Mouse (Mus musculus): ENCODE measurements around the gene Ppp2ca. TPM values are rescaled to one million over a fixed set of nuclear protein-coding genes. Genes with fewer than 3 reads are reported as not detected.
"Not testable (repeated sequence)": the region's sequence is repeated elsewhere in the genome, so short reads cannot be mapped to it uniquely, and the experiment has no call there.

The Ppp2ca gene
- polyA plus RNA-seq, 1 experiment from 2014 or later: 80.9 TPM

GRCm38 (mm10) chr11:52115479-52115878, 17.0 kb downstream of the Ppp2ca start:
- Histone ChIP-seq H3K4me2 (no peak overlapping the region), H3K27ac (ENCODE audit: poor library complexity, severe bottlenecking) (no peak overlapping the region), H3K27me3 (replicated peaks) (no peaks in the 10 kb centered on the region), H3K9ac (no peak overlapping the region), H3K4me3 (no peak overlapping the region), H3K4me1 (replicated peaks) (no peaks in the 10 kb centered on the region), H3K9me3 (replicated peaks) (no peaks in the 10 kb centered on the region), H3K36me3 (peaks cover 66% of the 10 kb centered on the region)
- 87% methylated on average over 3 of the region's 3 CpGs for WGBS
- ATAC-seq (ENCODE audit: insufficient number of reproducible peaks, low FRiP score): no peak

DNA sequence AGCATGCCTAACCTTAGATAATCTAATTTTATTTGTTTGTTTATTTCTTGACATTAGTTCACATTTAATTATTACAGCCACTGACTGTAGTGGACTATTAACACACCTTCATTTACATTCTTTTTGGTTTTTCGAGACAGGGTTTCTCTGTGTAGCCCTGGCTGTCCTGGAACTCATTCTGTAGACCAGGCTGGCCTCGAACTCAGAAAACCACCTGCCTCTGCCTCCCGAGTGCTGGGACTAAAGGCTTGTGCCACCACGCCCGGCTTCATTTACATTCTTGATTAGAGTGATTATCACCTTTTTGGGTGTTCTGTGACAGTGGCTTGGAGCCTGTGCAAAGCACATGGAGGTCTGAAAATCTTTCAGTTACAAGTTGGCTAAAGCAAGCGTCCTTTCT, 17.6 kb downstream of the Ppp2ca start:
- ATAC-seq (ENCODE audit: insufficient number of reproducible peaks, low FRiP score); H3K9ac ChIP-seq; H3K4me2 ChIP-seq; H3K9me3 ChIP-seq (replicated peaks); H3K27ac ChIP-seq (ENCODE audit: poor library complexity, severe bottlenecking); H3K27me3 ChIP-seq (replicated peaks); H3K4me3 ChIP-seq; H3K4me1 ChIP-seq (replicated peaks): not testable (repeated sequence)
- 82% methylated on average over 6 of the region's 6 CpGs for WGBS
- peaks cover 71% of the 10 kb centered on the region for H3K36me3 ChIP-seq

DNA sequence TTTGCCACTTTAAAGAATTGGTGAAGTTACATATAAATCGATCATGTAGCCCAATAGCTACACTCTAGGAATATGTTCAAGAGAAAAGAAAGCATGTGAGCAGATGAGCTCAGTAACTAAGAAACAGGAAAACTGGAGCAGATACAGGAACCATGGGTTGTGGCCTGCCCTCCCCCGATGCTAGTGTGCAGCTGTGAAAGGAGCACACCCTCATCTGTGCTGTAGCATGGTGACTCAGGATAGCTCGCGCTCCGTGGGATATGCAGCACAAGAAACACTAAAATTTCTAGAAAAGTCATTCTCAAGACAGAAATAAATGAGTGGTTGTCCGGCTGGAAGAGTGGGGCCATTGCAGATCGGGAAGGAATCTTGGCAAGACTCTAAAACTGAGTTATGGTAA, 18.7 kb downstream of the Ppp2ca start:
- Histone ChIP-seq H3K27me3 (replicated peaks) (no peaks in the 10 kb centered on the region), H3K9me3 (replicated peaks) (no peaks in the 10 kb centered on the region), H3K36me3 (peaks cover 81% of the 10 kb centered on the region), H3K9ac (no peak overlapping the region), H3K4me3 (no peak overlapping the region), H3K4me1 (replicated peaks) (no peaks in the 10 kb centered on the region), H3K4me2 (no peak overlapping the region), H3K27ac (ENCODE audit: poor library complexity, severe bottlenecking) (no peak overlapping the region)
- WGBS: 94% methylated on average over 7 of the region's 7 CpGs
- ATAC-seq (ENCODE audit: insufficient number of reproducible peaks, low FRiP score): no peak

GRCm38 (mm10) chr11:52120415-52120814, 21.9 kb downstream of the Ppp2ca start:
- H3K27me3 ChIP-seq (replicated peaks); H3K4me1 ChIP-seq (replicated peaks); H3K9me3 ChIP-seq (replicated peaks); H3K9ac ChIP-seq; H3K27ac ChIP-seq (ENCODE audit: poor library complexity, severe bottlenecking); H3K4me2 ChIP-seq; H3K4me3 ChIP-seq; ATAC-seq (ENCODE audit: insufficient number of reproducible peaks, low FRiP score): not testable (repeated sequence)
- H3K36me3 ChIP-seq: peaks cover 93% of the 10 kb centered on the region

- 92% methylated on average over 6 of the region's 6 CpGs for WGBS
- no peak for ATAC-seq (ENCODE audit: insufficient number of reproducible peaks, low FRiP score)
- Histone ChIP-seq H3K27me3 (replicated peaks) (no peaks in the 10 kb centered on the region), H3K4me3 (no peak overlapping the region), H3K4me2 (no peak overlapping the region), H3K36me3 (peaks cover 85% of the 10 kb centered on the region), H3K4me1 (replicated peaks) (no peaks in the 10 kb centered on the region), H3K9me3 (replicated peaks) (no peaks in the 10 kb centered on the region), H3K9ac (no peak overlapping the region), H3K27ac (ENCODE audit: poor library complexity, severe bottlenecking) (no peak overlapping the region)
Measured at GRCm38 (mm10) chr11:52122045-52122444, 23.6 kb downstream of the Ppp2ca start.

DNA sequence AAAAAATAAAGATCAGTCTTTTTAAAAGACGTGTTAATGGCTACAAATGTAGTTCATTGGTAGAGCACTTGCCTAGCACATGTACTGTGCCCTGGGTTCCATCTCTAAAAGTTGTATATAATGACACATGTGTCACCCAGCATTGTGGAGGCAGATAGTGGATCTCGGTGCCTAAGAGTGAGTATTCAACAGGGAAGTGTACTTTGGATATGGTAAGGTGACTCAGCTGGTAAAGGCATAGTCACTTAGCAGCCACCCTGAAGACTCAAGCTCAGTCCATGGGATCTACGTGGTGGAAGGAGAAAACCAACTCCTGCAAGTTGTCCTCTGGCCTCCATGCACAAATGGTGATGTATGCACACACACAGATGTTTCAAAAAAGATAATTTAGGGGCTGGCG, 26.0 kb downstream of the Ppp2ca start:
- peaks cover 15% of the 10 kb centered on the region for H3K4me1 ChIP-seq (replicated peaks)
- H3K27me3 ChIP-seq (replicated peaks): no peaks in the 10 kb centered on the region
- H3K4me3 ChIP-seq: no peak overlapping the region
- no peak overlapping the region for H3K27ac ChIP-seq (ENCODE audit: poor library complexity, severe bottlenecking)
- 90% methylated on average over 4 of the region's 4 CpGs for WGBS
- H3K36me3 ChIP-seq: peaks cover 66% of the 10 kb centered on the region
- no peak overlapping the region for H3K9ac ChIP-seq
- no peaks in the 10 kb centered on the region for H3K9me3 ChIP-seq (replicated peaks)
- H3K4me2 ChIP-seq: no peak overlapping the region
- no peak for ATAC-seq (ENCODE audit: insufficient number of reproducible peaks, low FRiP score)

DNA sequence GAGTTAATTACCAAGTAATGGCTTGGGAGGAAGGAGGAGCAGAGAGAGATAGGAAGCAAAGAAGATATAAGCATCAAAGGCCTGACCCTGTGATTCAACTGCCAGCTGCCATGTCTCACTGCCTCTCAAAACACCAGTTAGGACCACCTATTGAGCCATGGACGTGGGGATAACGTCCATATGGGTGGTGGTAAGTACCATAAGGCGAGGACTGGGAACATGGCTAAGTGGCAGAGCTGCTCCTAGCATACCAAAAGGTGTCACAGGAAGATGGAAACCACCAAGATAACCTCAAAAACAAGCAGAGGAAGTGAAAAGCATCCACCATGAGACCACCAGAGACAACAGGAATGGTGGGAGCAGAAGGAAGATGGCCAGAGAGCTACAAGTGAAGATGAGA, 28.7 kb downstream of the Ppp2ca start:
- peaks cover 25% of the 10 kb centered on the region for H3K4me1 ChIP-seq (replicated peaks)
- ATAC-seq (ENCODE audit: insufficient number of reproducible peaks, low FRiP score): no peak
- H3K9me3 ChIP-seq (replicated peaks): no peaks in the 10 kb centered on the region
- no peak overlapping the region for H3K9ac ChIP-seq
- no peak overlapping the region for H3K4me3 ChIP-seq
- peaks cover 42% of the 10 kb centered on the region for H3K36me3 ChIP-seq
- no peak overlapping the region for H3K27ac ChIP-seq (ENCODE audit: poor library complexity, severe bottlenecking)
- H3K27me3 ChIP-seq (replicated peaks): no peaks in the 10 kb centered on the region
- WGBS: 62% methylated on average over 3 of the region's 3 CpGs
- no peak overlapping the region for H3K4me2 ChIP-seq

DNA sequence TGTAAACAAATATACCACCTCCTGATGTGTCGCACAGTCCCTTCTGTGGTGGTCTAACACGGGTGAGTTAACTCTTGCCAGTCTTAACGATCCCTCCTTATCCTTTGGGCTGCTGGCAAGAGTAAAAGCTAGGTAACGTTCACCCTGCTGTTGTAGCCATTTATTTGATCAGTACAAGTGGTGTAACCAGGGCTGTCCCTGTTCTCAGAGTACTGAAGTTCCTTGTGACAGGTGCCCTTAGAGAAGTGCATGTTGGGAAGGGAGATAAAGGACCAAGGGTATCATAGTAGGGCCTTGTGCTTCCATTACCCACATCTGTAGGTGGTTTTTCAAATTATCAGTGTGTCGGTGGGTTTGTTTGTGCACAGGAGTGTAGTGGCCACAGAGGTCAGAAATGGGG, 29.3 kb downstream of the Ppp2ca start:
- ATAC-seq (ENCODE audit: insufficient number of reproducible peaks, low FRiP score): no peak
- Histone ChIP-seq H3K9ac (no peak overlapping the region), H3K36me3 (peaks cover 36% of the 10 kb centered on the region), H3K27me3 (replicated peaks) (no peaks in the 10 kb centered on the region), H3K4me1 (replicated peaks) (peaks cover 25% of the 10 kb centered on the region), H3K27ac (ENCODE audit: poor library complexity, severe bottlenecking) (no peak overlapping the region), H3K4me3 (no peak overlapping the region), H3K9me3 (replicated peaks) (no peaks in the 10 kb centered on the region), H3K4me2 (no peak overlapping the region)
- 75% methylated on average over 5 of the region's 5 CpGs for WGBS

- Histone ChIP-seq H3K27me3 (replicated peaks) (no peaks in the 10 kb centered on the region), H3K27ac (ENCODE audit: poor library complexity, severe bottlenecking) (no peak overlapping the region), H3K9ac (no peak overlapping the region), H3K4me3 (no peak overlapping the region), H3K36me3 (peaks cover 31% of the 10 kb centered on the region), H3K9me3 (replicated peaks) (no peaks in the 10 kb centered on the region), H3K4me2 (no peak overlapping the region), H3K4me1 (replicated peaks) (peaks cover 25% of the 10 kb centered on the region)
- ATAC-seq (ENCODE audit: insufficient number of reproducible peaks, low FRiP score): no peak
- 68% methylated on average over 5 of the region's 5 CpGs for WGBS
Measured at GRCm38 (mm10) chr11:52128316-52129061, 30.0 kb downstream of the Ppp2ca start.

GRCm38 (mm10) chr11:52129171-52129570, 30.7 kb downstream of the Ppp2ca start:
- WGBS: 36% methylated on average over 3 of the region's 3 CpGs
- H3K9ac ChIP-seq: no peak overlapping the region
- H3K4me1 ChIP-seq (replicated peaks): peaks cover 25% of the 10 kb centered on the region
- H3K36me3 ChIP-seq: peaks cover 26% of the 10 kb centered on the region
- H3K9me3 ChIP-seq (replicated peaks): no peaks in the 10 kb centered on the region
- H3K27ac ChIP-seq (ENCODE audit: poor library complexity, severe bottlenecking): peak overlapping the region; percentile 41; the same call in 1 of the 2 replicates
- H3K4me2 ChIP-seq: no peak overlapping the region
- no peak for ATAC-seq (ENCODE audit: insufficient number of reproducible peaks, low FRiP score)
- no peaks in the 10 kb centered on the region for H3K27me3 ChIP-seq (replicated peaks)
- H3K4me3 ChIP-seq: no peak overlapping the region

GRCm38 (mm10) chr11:52129621-52130450, 31.4 kb downstream of the Ppp2ca start:
- H3K36me3 ChIP-seq: peaks cover 20% of the 10 kb centered on the region
- H3K9me3 ChIP-seq (replicated peaks): no peaks in the 10 kb centered on the region
- H3K4me2 ChIP-seq: no peak overlapping the region
- no peak overlapping the region for H3K4me3 ChIP-seq
- 66% methylated on average over 10 of the region's 10 CpGs for WGBS
- no peaks in the 10 kb centered on the region for H3K27me3 ChIP-seq (replicated peaks)
- no peak for ATAC-seq (ENCODE audit: insufficient number of reproducible peaks, low FRiP score)
- peaks cover 25% of the 10 kb centered on the region for H3K4me1 ChIP-seq (replicated peaks)
- H3K27ac ChIP-seq (ENCODE audit: poor library complexity, severe bottlenecking): peak overlapping the region; percentile 41; the same call in 1 of the 2 replicates
- no peak overlapping the region for H3K9ac ChIP-seq
